Mouse (Mus musculus): Measurements from ENCODE around the gene Hoxa10. TPM values are rescaled to one million over a fixed set of nuclear protein-coding genes. Genes with fewer than 3 reads are reported as not detected.

Gene Hoxa10
- polyA plus RNA-seq, 1 experiment from 2014 or later = 15.6 TPM

DNA sequence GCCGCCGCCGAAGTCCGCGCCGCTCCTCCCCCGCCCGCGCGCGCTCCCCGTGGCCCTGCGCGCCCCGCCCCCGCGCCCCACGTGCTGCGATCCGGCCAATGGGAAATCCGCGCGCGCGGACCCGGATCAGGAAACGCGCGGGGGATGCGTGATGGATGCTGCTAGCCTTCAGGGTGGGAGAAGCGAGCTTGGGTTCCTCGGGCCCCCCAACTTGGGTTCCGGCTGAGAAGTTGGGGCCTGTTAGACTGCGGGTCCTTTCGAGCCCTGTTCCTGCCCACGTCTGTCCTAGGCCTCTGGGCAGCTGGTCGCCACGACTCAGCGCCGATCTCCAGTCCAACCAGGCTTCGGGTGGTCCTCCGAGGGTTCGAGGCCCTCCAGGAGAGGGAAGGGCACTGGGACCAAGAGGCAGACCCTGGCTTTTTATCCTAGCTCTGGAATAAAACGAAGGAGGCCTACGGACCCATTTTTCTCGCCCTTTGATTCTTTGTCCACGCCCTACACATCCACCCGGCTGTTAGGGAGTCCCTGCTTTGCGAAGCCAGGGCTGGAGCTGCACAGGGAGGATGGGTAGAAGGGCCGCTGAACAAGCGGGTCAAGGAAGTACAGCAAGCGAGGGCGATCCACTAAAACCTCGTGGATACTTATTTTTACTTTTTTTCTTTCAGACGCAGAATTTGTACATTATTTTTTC lies 48.6 kb downstream of the Hoxa10 start:
- Histone ChIP-seq H3K4me2 (ENCODE audit: low read length) (peak overlapping the region; percentile 78), H3K9ac (ENCODE audit: low read length) (peak overlapping the region; percentile 56), H3K36me3 (ENCODE audit: control insufficient read depth, insufficient read depth, low read length) (no peaks in the 10 kb centered on the region), H3K4me1 (replicated peaks; ENCODE audit: control insufficient read depth, insufficient read depth, low read length) (peaks cover 65% of the 10 kb centered on the region), H3K4me3 (ENCODE audit: low read depth, low read length) (peak overlapping the region; percentile 58), H3K9me3 (ENCODE audit: control insufficient read depth, low read length) (no peaks in the 10 kb centered on the region), H3K27ac (ENCODE audit: low read depth) (peak overlapping the region; percentile 93), H3K27me3 (replicated peaks; ENCODE audit: control insufficient read depth, insufficient read depth, low read length) (no peaks in the 10 kb centered on the region)
- 2% methylated on average over 41 of the region's 55 CpGs for WGBS
- DNase-seq (ENCODE audit: low spot score) = peak; percentile 95
- peak; percentile 73 for ATAC-seq (replicated peaks; ENCODE audit: low FRiP score, low TSS enrichment, low read depth)

DNA sequence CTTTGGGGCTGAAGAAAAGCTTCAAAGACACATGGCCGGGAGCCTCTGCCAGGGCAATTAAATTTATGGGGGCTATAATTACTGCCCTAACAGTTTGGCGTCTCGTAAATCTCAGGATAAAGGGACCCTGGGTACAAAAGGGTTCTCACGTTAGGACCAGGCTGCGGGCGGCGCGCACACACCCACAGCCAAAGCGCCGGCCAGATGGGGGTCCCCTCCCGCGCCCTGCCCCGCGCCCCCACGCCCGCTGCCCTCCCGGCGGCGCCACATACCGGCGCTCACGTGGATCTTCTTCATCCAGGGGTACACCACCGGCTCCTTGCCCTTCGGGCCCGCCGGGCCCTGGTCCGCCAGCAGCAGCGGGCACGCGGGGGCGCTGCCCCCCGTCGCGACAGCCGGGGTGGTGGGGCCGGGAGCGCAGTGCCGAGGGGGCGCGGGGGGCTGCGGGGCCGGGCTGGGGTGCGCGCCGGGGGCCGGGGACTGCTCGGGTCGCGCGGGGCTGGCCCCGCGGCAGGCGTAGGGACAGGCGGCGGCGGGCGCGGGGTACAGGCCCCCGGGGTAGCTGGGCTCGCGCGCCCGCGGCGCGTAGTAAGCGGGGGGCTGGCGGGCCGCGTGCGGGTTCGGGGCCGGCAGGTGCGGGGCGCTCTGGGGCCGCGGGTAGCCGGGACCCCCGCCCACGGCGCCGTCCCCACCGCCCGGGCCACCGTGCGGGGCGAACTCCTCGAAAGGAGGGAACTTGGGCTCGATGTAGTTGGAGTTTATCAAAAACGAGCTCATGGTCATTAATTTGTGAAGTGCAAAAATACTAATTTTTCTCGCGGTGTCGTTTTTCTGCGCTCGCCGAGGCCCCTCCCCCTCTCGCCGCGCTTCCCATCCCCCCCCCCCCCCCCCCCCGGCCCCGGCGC lies 49.5 kb downstream of the Hoxa10 start, which contains the start of gene Hoxa4:
Hoxa4 (minus strand) TSS at position 848 of the 905 bp plus-strand sequence.
- Histone ChIP-seq H3K27ac (ENCODE audit: low read depth) (peak within 1 kb of the TSS; percentile 95), H3K36me3 (ENCODE audit: control insufficient read depth, insufficient read depth, low read length) (peaks cover 3% of the 10 kb centered on the region; the same call in 1 of the 2 replicates), H3K4me1 (replicated peaks; ENCODE audit: control insufficient read depth, insufficient read depth, low read length) (peaks cover 66% of the 10 kb centered on the region), H3K9ac (ENCODE audit: low read length) (peak within 1 kb of the TSS; percentile 91), H3K4me2 (ENCODE audit: low read length) (peak within 1 kb of the TSS; percentile 78), H3K4me3 (ENCODE audit: low read depth, low read length) (peak within 1 kb of the TSS; percentile 58), H3K9me3 (ENCODE audit: control insufficient read depth, low read length) (no peaks in the 10 kb centered on the region), H3K27me3 (replicated peaks; ENCODE audit: control insufficient read depth, insufficient read depth, low read length) (no peaks in the 10 kb centered on the region)
- ATAC-seq (replicated peaks; ENCODE audit: low FRiP score, low TSS enrichment, low read depth) (peak; percentile 29; the same call in 1 of the 2 replicates), DNase-seq (ENCODE audit: low spot score) (no peak)
- WGBS = under 1% methylated on average over 69 of the region's 102 CpGs

DNA sequence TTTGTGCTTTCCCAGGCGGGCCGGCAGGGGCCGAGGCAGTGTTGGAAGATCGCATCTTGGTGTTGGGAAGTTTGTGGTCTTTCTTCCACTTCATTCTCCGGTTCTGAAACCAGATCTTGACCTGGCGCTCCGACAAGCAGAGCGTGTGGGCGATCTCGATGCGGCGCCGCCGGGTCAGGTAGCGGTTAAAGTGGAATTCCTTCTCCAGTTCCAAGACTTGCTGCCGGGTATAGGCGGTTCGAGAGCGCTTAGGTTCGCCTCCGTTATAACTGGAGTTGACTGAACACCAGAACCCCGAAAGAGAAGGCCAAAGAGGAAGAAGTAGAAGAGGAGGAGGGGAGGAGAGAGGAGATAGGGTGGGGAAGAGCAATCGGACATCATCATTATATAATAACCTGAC lies 50.2 kb downstream of the Hoxa10 start:
- no peaks in the 10 kb centered on the region for H3K27me3 ChIP-seq (replicated peaks; ENCODE audit: control insufficient read depth, insufficient read depth, low read length)
- H3K27ac ChIP-seq (ENCODE audit: low read depth) = peak overlapping the region; percentile 95
- H3K4me3 ChIP-seq (ENCODE audit: low read depth, low read length) = peak overlapping the region; percentile 58
- H3K9ac ChIP-seq (ENCODE audit: low read length) = peak overlapping the region; percentile 91
- no peaks in the 10 kb centered on the region for H3K9me3 ChIP-seq (ENCODE audit: control insufficient read depth, low read length)
- no peak for ATAC-seq (replicated peaks; ENCODE audit: low FRiP score, low TSS enrichment, low read depth)
- WGBS = 6% methylated on average over 23 of the region's 23 CpGs
- peak overlapping the region; percentile 78 for H3K4me2 ChIP-seq (ENCODE audit: low read length)
- peaks cover 67% of the 10 kb centered on the region for H3K4me1 ChIP-seq (replicated peaks; ENCODE audit: control insufficient read depth, insufficient read depth, low read length)
- DNase-seq (ENCODE audit: low spot score) = peak; percentile 77
- H3K36me3 ChIP-seq (ENCODE audit: control insufficient read depth, insufficient read depth, low read length) = peaks cover 3% of the 10 kb centered on the region; the same call in 1 of the 2 replicates

DNA sequence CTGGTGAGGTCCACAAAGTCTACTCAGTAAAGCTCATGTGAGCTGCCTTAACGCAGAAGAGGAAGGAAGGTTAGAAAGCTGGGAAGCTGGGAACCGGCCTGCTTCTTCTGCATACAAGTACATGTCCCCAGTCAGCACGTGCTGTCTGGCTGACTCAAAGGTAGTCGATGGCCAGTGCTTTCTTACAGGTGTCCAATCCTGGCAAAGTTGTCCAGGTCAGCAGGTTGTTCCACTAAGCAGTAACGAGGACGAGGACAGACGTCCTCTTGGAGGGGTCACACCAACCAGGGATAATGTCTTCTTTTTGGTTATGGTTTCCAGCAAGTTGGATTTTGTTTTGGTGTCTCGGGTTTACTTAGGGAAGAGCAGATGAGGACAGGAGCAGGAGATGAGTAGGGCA lies 50.7 kb downstream of the Hoxa10 start:
- DNase-seq (ENCODE audit: low spot score) (peak; percentile 77), ATAC-seq (replicated peaks; ENCODE audit: low FRiP score, low TSS enrichment, low read depth) (no peak)
- WGBS = 26% methylated on average over 8 of the region's 8 CpGs
- H3K4me2 ChIP-seq (ENCODE audit: low read length) = peak overlapping the region; percentile 78
- H3K27ac ChIP-seq (ENCODE audit: low read depth) = peak overlapping the region; percentile 95
- peaks cover 69% of the 10 kb centered on the region for H3K4me1 ChIP-seq (replicated peaks; ENCODE audit: control insufficient read depth, insufficient read depth, low read length)
- no peaks in the 10 kb centered on the region for H3K9me3 ChIP-seq (ENCODE audit: control insufficient read depth, low read length)
- peak overlapping the region; percentile 91 for H3K9ac ChIP-seq (ENCODE audit: low read length)
- H3K36me3 ChIP-seq (ENCODE audit: control insufficient read depth, insufficient read depth, low read length) = peaks cover 3% of the 10 kb centered on the region; the same call in 1 of the 2 replicates
- H3K4me3 ChIP-seq (ENCODE audit: low read depth, low read length) = peak overlapping the region; percentile 58
- H3K27me3 ChIP-seq (replicated peaks; ENCODE audit: control insufficient read depth, insufficient read depth, low read length) = no peaks in the 10 kb centered on the region

DNA sequence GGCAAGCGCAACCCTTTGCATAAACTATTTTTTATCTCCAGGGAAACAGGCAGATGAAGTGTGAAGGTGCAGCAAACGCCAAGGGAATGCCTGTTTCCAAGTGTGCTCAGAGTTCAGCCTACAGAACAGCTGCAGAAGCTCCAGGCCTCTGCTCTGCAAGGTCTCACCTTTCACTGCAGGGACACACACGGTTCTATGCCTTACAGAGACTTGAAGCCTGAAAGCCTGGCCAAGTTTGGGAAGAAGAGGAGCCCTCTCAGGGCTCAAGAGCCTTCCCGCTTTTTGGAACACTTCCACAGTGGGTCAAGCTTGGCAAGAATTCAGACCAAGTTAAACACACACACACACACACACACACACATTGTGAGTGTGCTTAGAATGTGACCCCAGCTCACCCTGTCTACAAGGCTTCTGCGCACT lies 51.5 kb downstream of the Hoxa10 start:
- Histone ChIP-seq H3K36me3 (ENCODE audit: control insufficient read depth, insufficient read depth, low read length) (peaks cover 3% of the 10 kb centered on the region; the same call in 1 of the 2 replicates), H3K9ac (ENCODE audit: low read length) (peak overlapping the region; percentile 91), H3K4me2 (ENCODE audit: low read length) (peak overlapping the region; percentile 78), H3K9me3 (ENCODE audit: control insufficient read depth, low read length) (no peaks in the 10 kb centered on the region), H3K27ac (ENCODE audit: low read depth) (peak overlapping the region; percentile 95), H3K4me1 (replicated peaks; ENCODE audit: control insufficient read depth, insufficient read depth, low read length) (peaks cover 69% of the 10 kb centered on the region), H3K4me3 (ENCODE audit: low read depth, low read length) (peak overlapping the region; percentile 58), H3K27me3 (replicated peaks; ENCODE audit: control insufficient read depth, insufficient read depth, low read length) (no peaks in the 10 kb centered on the region)
- WGBS = 17% methylated on average over 5 of the region's 5 CpGs
- ATAC-seq (replicated peaks; ENCODE audit: low FRiP score, low TSS enrichment, low read depth) (0 out of 2 replicates have a peak, but pooled peaks have one; percentile 11), DNase-seq (ENCODE audit: low spot score) (peak; percentile 73)

DNA sequence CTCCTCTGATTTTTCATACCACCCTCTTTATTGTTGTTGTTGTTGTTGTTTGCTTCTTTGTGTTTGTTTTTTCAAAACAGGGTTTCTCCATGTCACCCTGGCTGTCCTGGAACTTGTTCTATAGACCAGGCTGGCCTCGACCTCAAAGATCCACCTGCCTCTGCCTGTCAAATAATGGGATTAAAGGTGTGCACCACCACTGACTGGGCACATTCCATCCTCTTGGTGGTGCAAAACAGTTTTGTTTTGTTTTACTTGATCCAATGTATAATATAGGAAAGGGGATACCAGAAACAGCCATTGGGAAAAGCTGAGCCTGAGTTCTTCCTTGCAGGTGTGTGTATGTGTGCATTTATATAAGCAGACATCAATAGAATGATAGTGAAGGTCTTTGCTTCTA lies 54.2 kb downstream of the Hoxa10 start:
- H3K9ac ChIP-seq (ENCODE audit: low read length) = no peak overlapping the region
- H3K4me2 ChIP-seq (ENCODE audit: low read length) = no peak overlapping the region
- ATAC-seq (replicated peaks; ENCODE audit: low FRiP score, low TSS enrichment, low read depth) (no peak), DNase-seq (ENCODE audit: low spot score) (peak; percentile 50)
- no peak overlapping the region for H3K4me3 ChIP-seq (ENCODE audit: low read depth, low read length)
- H3K27ac ChIP-seq (ENCODE audit: low read depth) = no peak overlapping the region
- peaks cover 76% of the 10 kb centered on the region for H3K4me1 ChIP-seq (replicated peaks; ENCODE audit: control insufficient read depth, insufficient read depth, low read length)
- no peaks in the 10 kb centered on the region for H3K27me3 ChIP-seq (replicated peaks; ENCODE audit: control insufficient read depth, insufficient read depth, low read length)
- peaks cover 8% of the 10 kb centered on the region; the same call in 1 of the 2 replicates for H3K36me3 ChIP-seq (ENCODE audit: control insufficient read depth, insufficient read depth, low read length)
- H3K9me3 ChIP-seq (ENCODE audit: control insufficient read depth, low read length) = no peaks in the 10 kb centered on the region
- WGBS = 61% methylated on average over 1 of the region's 1 CpGs

DNA sequence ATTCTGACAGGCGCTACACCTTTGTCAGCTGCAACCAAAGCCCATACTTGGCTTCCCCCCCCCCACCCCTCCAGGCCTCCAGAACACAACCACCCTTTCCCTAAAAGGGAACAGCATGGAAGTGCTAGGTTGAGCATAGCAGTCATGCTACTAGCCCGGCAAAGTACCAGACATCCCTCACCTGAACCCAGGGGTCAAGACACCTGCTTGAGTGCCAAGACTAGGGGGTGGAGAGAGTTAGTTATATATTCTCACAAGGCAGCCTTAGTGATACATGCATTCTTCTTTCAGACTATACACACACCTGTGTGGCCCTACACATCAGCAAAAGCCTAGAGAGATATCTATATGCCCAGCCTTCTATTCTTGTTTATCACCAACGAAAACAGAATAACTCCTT lies 54.8 kb downstream of the Hoxa10 start:
- no peaks in the 10 kb centered on the region for H3K9me3 ChIP-seq (ENCODE audit: control insufficient read depth, low read length)
- DNase-seq (ENCODE audit: low spot score) (peak; percentile 54), ATAC-seq (replicated peaks; ENCODE audit: low FRiP score, low TSS enrichment, low read depth) (no peak)
- H3K9ac ChIP-seq (ENCODE audit: low read length) = no peak overlapping the region
- H3K4me1 ChIP-seq (replicated peaks; ENCODE audit: control insufficient read depth, insufficient read depth, low read length) = peaks cover 82% of the 10 kb centered on the region
- 39% methylated on average over 3 of the region's 3 CpGs for WGBS
- no peaks in the 10 kb centered on the region for H3K27me3 ChIP-seq (replicated peaks; ENCODE audit: control insufficient read depth, insufficient read depth, low read length)
- peak overlapping the region; percentile 39 for H3K4me2 ChIP-seq (ENCODE audit: low read length)
- H3K4me3 ChIP-seq (ENCODE audit: low read depth, low read length) = no peak overlapping the region
- H3K27ac ChIP-seq (ENCODE audit: low read depth) = 0 out of 2 replicates have a peak overlapping the region, but pooled peaks have one; percentile 69
- H3K36me3 ChIP-seq (ENCODE audit: control insufficient read depth, insufficient read depth, low read length) = peaks cover 8% of the 10 kb centered on the region; the same call in 1 of the 2 replicates

DNA sequence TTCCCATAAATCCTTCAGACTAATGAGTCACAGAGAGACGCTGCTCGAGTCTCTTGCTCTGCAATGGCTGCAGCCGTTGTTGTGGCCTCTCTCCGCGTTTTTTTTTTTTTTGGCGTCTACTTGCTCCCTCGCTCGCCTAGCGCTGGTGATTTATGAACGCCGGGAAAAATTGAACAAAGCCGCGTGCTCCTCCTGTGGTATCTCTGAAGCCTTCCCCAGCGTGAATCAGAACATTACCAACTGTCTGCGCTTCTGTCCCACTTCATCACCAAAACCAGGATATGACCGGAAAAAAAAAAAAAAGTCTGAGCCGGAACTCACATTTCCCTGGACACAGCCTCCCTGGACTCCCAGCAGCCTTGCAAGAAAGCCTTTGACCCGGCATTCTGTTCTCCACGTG lies 55.4 kb downstream of the Hoxa10 start:
- H3K27ac ChIP-seq (ENCODE audit: low read depth) = peak overlapping the region; percentile 69
- H3K4me2 ChIP-seq (ENCODE audit: low read length) = peak overlapping the region; percentile 39
- no peak for DNase-seq (ENCODE audit: low spot score)
- H3K4me3 ChIP-seq (ENCODE audit: low read depth, low read length) = 0 out of 2 replicates have a peak overlapping the region, but pooled peaks have one; percentile 11
- WGBS = 6% methylated on average over 19 of the region's 19 CpGs
- no peaks in the 10 kb centered on the region for H3K27me3 ChIP-seq (replicated peaks; ENCODE audit: control insufficient read depth, insufficient read depth, low read length)
- H3K9ac ChIP-seq (ENCODE audit: low read length) = peak overlapping the region; percentile 20; the same call in 1 of the 2 replicates
- peaks cover 8% of the 10 kb centered on the region; the same call in 1 of the 2 replicates for H3K36me3 ChIP-seq (ENCODE audit: control insufficient read depth, insufficient read depth, low read length)
- peaks cover 85% of the 10 kb centered on the region for H3K4me1 ChIP-seq (replicated peaks; ENCODE audit: control insufficient read depth, insufficient read depth, low read length)
- no peak for ATAC-seq (replicated peaks; ENCODE audit: low FRiP score, low TSS enrichment, low read depth)
- H3K9me3 ChIP-seq (ENCODE audit: control insufficient read depth, low read length) = no peaks in the 10 kb centered on the region

All from intestine, embryonic 14.5 days (tissue).